Mouse (Mus musculus) ES-E14 (cell line): ENCODE data around the gene Des.

Experiments used
- CHD2 ChIP-seq: IDR thresholded peaks from 2 replicates; pipeline ENCODE4 v1.6.1; 2014; ENCODE audit warnings: mild to moderate bottlenecking, low read depth, low read length, inconsistent platforms
- HCFC1 ChIP-seq: IDR thresholded peaks from 2 replicates; pipeline ENCODE4 v1.6.1; 2012; ENCODE audit warnings: low read length, inconsistent platforms, borderline replicate concordance; ENCODE audit not compliant: insufficient read depth
- MAFK ChIP-seq: IDR thresholded peaks from 2 replicates; pipeline ENCODE4 v1.6.1; 2014; ENCODE audit warnings: mild to moderate bottlenecking, low read depth, low read length, inconsistent platforms; ENCODE audit not compliant: insufficient read depth
- ZC3H11A ChIP-seq: IDR thresholded peaks from 2 replicates; pipeline ENCODE4 v1.6.1; 2012; ENCODE audit warnings: low read depth, mild to moderate bottlenecking, inconsistent platforms, low read length, borderline replicate concordance
- ZNF384 ChIP-seq: IDR thresholded peaks from 2 replicates; pipeline ENCODE4 v1.6.1; 2012; ENCODE audit warnings: low read depth, low read length, inconsistent platforms

GRCm38 (mm10) chr1:75347279-75347678 is 12.8 kb upstream of the Des start:
- TF ChIP-seq CHD2 (no peak), ZNF384 (no peak), ZC3H11A (no peak), MAFK (no peak), HCFC1 (no peak)
